Mouse (Mus musculus): Measurements from ENCODE around the gene Gm21958. TPM values are rescaled to one million over a fixed set of nuclear protein-coding genes. Genes with fewer than 3 reads are reported as not detected.
A peak's percentile ranks its signal among the peaks of the same experiment; 100 is the strongest.

Gene Gm21958
- polyA plus RNA-seq, 1 experiment, result not detected

DNA sequence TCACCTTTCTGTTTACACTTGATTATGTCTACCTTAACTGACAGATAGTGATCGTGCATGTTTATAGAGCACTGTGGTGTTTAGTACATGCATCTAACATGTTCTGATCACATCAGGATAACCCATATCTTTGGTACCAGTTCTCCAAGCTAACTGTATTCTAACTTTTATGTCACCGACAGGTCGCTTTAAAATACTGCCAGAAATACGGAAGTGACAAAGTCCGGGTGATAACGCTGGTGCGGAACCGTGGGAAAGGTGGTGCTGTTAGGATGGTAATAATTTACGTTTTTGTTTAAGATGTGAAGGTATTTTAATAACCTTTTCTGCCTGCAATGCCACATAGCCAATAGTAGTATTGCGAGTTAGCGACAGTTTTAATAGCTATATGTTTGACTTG, 27.8 kb upstream of the Gm21958 start:
- TF ChIP-seq TAL1 (IDR thresholded peaks at IDR 0.05; ENCODE audit: low read length) (no peak), GATA1 (IDR thresholded peaks at IDR 0.05; ENCODE audit: low read length) (no peak)
- H3K4me1 ChIP-seq (ENCODE audit: control insufficient read depth), result no peaks in the 10 kb centered on the region
- H3K4me3 ChIP-seq (replicated peaks), result no peak overlapping the region
- H3K27me3 ChIP-seq (ENCODE audit: control insufficient read depth), result no peaks in the 10 kb centered on the region
- peaks cover 78% of the 10 kb centered on the region for H3K36me3 ChIP-seq (ENCODE audit: control insufficient read depth)
- H3K9me3 ChIP-seq (ENCODE audit: control insufficient read depth, low read length), result no peaks in the 10 kb centered on the region

- Histone ChIP-seq H3K36me3 (ENCODE audit: control insufficient read depth) (peaks cover 46% of the 10 kb centered on the region), H3K27me3 (ENCODE audit: control insufficient read depth) (no peaks in the 10 kb centered on the region), H3K9me3 (ENCODE audit: control insufficient read depth, low read length) (no peaks in the 10 kb centered on the region), H3K4me1 (ENCODE audit: control insufficient read depth) (peaks cover 30% of the 10 kb centered on the region), H3K4me3 (replicated peaks) (no peak overlapping the region)
- TF ChIP-seq GATA1 (IDR thresholded peaks at IDR 0.05; ENCODE audit: low read length) (no peak), TAL1 (IDR thresholded peaks at IDR 0.05; ENCODE audit: low read length) (no peak)
Measured at GRCm38 (mm10) chr3:54737317-54737716, 23.2 kb upstream of the Gm21958 start.

DNA sequence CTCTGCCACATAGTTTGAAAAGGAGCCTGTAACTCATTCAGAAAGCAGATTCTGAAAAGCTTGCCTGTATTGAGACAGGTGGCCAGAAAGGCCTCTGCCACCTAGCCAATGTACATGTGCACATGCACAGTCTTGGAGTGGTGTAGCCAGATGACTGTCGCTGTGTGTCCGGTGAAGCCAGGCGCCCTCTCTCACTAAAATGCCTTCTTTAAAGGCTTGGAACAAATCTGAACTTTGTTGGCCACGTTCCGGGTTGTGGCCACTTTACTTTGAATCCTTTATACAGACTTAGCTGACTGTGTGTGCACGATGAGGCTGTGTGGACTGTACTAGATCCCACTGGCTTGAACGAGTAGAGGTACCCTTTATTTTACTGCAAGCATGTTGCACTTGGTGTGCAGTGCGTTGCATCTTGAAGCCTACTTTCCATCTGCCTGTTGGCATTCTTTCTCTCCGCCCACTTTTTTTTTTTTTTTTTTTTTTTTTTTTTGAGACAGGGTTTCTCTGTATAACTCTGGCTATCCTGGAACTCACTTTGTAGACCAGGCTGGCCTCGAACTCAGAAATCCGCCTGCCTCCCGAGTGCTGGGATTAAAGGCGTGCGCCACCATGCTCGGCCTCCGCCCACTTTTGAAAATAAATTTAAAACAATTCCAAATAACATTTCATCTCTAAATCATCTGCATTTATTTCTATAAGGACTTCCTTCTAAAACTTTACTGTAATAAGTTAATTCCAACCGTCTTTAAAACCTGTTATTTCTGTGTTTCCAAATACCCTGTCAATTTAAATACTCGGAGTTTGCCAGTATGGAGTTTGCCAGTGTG, 22.2 kb upstream of the Gm21958 start:
- no peak for TF ChIP-seq TAL1 (IDR thresholded peaks at IDR 0.05; ENCODE audit: low read length)
- no peak for TF ChIP-seq GATA1 (IDR thresholded peaks at IDR 0.05; ENCODE audit: low read length)
- H3K27me3 ChIP-seq (ENCODE audit: control insufficient read depth), result no peaks in the 10 kb centered on the region
- no peaks in the 10 kb centered on the region for H3K9me3 ChIP-seq (ENCODE audit: control insufficient read depth, low read length)
- H3K36me3 ChIP-seq (ENCODE audit: control insufficient read depth), result peaks cover 46% of the 10 kb centered on the region
- peaks cover 35% of the 10 kb centered on the region for H3K4me1 ChIP-seq (ENCODE audit: control insufficient read depth)
- H3K4me3 ChIP-seq (replicated peaks), result peak overlapping the region; percentile 79

DNA sequence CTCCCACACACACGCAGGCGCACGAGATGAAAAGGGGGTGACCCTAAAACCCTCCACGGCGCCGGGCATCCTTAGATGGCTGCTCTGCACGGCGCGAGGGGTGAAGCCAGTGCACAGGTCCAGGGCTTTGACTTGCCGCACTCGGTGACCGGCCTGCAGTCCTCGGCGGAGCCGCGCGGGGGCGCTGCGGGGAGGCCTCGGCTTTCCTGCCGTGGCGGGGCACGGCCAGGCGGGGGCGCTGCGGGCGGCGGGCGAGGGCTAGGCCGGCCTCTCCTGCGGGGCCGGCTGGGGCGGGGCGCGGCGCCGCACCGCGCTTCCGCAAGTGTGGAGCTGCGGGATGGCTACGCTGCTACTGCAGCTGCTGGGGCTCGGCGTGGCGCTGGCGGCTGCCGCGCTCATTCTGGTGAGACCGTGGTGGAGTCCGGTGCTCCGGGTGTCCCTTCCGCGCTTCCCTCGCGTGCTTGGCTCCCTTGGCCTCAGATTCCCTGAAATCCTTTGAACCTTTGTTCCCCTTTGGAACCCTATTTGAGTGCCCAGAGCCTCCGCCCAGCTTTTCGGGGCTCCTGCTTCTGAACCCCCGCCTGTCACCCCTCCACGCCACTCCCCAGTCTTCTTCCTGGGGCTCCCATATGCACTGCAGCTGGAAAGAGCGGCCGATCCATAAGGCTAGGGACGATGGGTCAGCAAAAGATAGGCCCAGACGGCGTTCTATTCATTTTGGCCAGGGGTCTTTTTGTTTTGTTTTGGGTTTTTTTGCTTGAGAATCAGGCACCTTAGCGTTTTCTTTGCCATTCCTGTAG, 21.3 kb upstream of the Gm21958 start, which contains the start of the genes Exosc8 and Alg5:
Gene Exosc8, minus strand, starts transcription at position 147 of the 800 bp plus-strand sequence.
Gene Alg5, plus strand, starts transcription at position 293 of the 800 bp plus-strand sequence.
- peak within 1 kb of the TSS; percentile 79 for H3K4me3 ChIP-seq (replicated peaks)
- TF ChIP-seq TAL1 (IDR thresholded peaks at IDR 0.05; ENCODE audit: low read length) (no peak), GATA1 (IDR thresholded peaks at IDR 0.05; ENCODE audit: low read length) (no peak)
- peaks cover 48% of the 10 kb centered on the region for H3K36me3 ChIP-seq (ENCODE audit: control insufficient read depth)
- no peaks in the 10 kb centered on the region for H3K9me3 ChIP-seq (ENCODE audit: control insufficient read depth, low read length)
- H3K4me1 ChIP-seq (ENCODE audit: control insufficient read depth), result peaks cover 35% of the 10 kb centered on the region
- H3K27me3 ChIP-seq (ENCODE audit: control insufficient read depth), result no peaks in the 10 kb centered on the region

GRCm38 (mm10) chr3:54734411-54735246, 20.5 kb upstream of the Gm21958 start:
- Histone ChIP-seq H3K27me3 (ENCODE audit: control insufficient read depth) (no peaks in the 10 kb centered on the region), H3K4me3 (replicated peaks) (peak overlapping the region; percentile 79), H3K36me3 (ENCODE audit: control insufficient read depth) (peaks cover 53% of the 10 kb centered on the region), H3K9me3 (ENCODE audit: control insufficient read depth, low read length) (no peaks in the 10 kb centered on the region), H3K4me1 (ENCODE audit: control insufficient read depth) (peaks cover 35% of the 10 kb centered on the region)
- TF ChIP-seq TAL1 (IDR thresholded peaks at IDR 0.05; ENCODE audit: low read length) (no peak), GATA1 (IDR thresholded peaks at IDR 0.05; ENCODE audit: low read length) (no peak)

DNA sequence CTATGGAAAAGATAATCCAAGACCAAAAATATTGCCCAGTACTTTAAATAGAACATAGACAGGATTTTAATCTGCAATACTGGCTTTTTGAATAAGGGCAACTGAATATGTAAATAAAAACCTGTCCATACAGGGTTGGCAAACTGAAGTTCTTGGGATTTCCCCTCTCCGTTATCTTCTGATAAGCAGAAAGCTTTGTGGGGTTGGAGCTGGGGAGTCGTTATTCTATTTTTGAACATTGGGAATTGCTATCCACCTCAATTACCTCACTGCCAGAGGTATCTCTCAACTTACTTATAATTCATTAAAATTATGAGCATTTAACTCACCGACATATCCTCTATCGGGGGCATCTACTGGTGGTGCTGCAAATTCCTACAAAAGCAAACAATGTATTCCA, 18.2 kb upstream of the Gm21958 start:
- TF ChIP-seq TAL1 (IDR thresholded peaks at IDR 0.05; ENCODE audit: low read length) (no peak), GATA1 (IDR thresholded peaks at IDR 0.05; ENCODE audit: low read length) (no peak)
- no peaks in the 10 kb centered on the region for H3K27me3 ChIP-seq (ENCODE audit: control insufficient read depth)
- H3K9me3 ChIP-seq (ENCODE audit: control insufficient read depth, low read length), result no peaks in the 10 kb centered on the region
- peak overlapping the region; percentile 10 for H3K4me3 ChIP-seq (replicated peaks)
- peaks cover 35% of the 10 kb centered on the region for H3K4me1 ChIP-seq (ENCODE audit: control insufficient read depth)
- peaks cover 61% of the 10 kb centered on the region for H3K36me3 ChIP-seq (ENCODE audit: control insufficient read depth)

- H3K27me3 ChIP-seq (ENCODE audit: control insufficient read depth), result no peaks in the 10 kb centered on the region
- peaks cover 35% of the 10 kb centered on the region for H3K4me1 ChIP-seq (ENCODE audit: control insufficient read depth)
- H3K4me3 ChIP-seq (replicated peaks), result no peak overlapping the region
- no peak for TF ChIP-seq GATA1 (IDR thresholded peaks at IDR 0.05; ENCODE audit: low read length)
- TF ChIP-seq TAL1 (IDR thresholded peaks at IDR 0.05; ENCODE audit: low read length), result no peak
- H3K9me3 ChIP-seq (ENCODE audit: control insufficient read depth, low read length), result no peaks in the 10 kb centered on the region
- H3K36me3 ChIP-seq (ENCODE audit: control insufficient read depth), result peaks cover 68% of the 10 kb centered on the region
Measured at GRCm38 (mm10) chr3:54731626-54732150, 17.5 kb upstream of the Gm21958 start.

- H3K27me3 ChIP-seq (ENCODE audit: control insufficient read depth), result no peaks in the 10 kb centered on the region
- no peak overlapping the region for H3K4me3 ChIP-seq (replicated peaks)
- peaks cover 16% of the 10 kb centered on the region for H3K4me1 ChIP-seq (ENCODE audit: control insufficient read depth)
- TF ChIP-seq TAL1 (IDR thresholded peaks at IDR 0.05; ENCODE audit: low read length), result no peak
- TF ChIP-seq GATA1 (IDR thresholded peaks at IDR 0.05; ENCODE audit: low read length), result no peak
- peaks cover 82% of the 10 kb centered on the region for H3K36me3 ChIP-seq (ENCODE audit: control insufficient read depth)
- H3K9me3 ChIP-seq (ENCODE audit: control insufficient read depth, low read length), result no peaks in the 10 kb centered on the region
Measured at GRCm38 (mm10) chr3:54728100-54728499, 13.9 kb upstream of the Gm21958 start.
